Mouse (Mus musculus): Measurements from ENCODE around the gene Ugcg.

GRCm38 (mm10) chr4:59188474-59188801 lies 619 bp upstream of the Ugcg start:
- TF ChIP-seq CTCF (IDR thresholded peaks at IDR 0.05; ENCODE audit: low read depth) (no peak), EP300 (IDR thresholded peaks at IDR 0.05; ENCODE audit: low read depth) (no peak)
